Mouse (Mus musculus): ENCODE measurements around the gene Manba. TPM values are rescaled to one million over a fixed set of nuclear protein-coding genes. Genes with fewer than 3 reads are reported as not detected.

The Manba gene
- polyA plus RNA-seq, 1 experiment from 2014 or later: 18.6 TPM

GRCm38 (mm10) chr3:135573051-135573450 is 87.6 kb downstream of the Manba start:
- H3K9ac ChIP-seq (ENCODE audit: low read depth, low read length): no peak overlapping the region

GRCm38 (mm10) chr3:135575126-135575525 is 89.7 kb downstream of the Manba start:
- no peak for TF ChIP-seq CTCF (IDR thresholded peaks at IDR 0.05; ENCODE audit: low read depth)
- H3K27me3 ChIP-seq (replicated peaks; ENCODE audit: control insufficient read depth, insufficient read depth, low read length): no peaks in the 10 kb centered on the region
- H3K9ac ChIP-seq (ENCODE audit: low read depth, low read length): no peak overlapping the region
- WGBS: 64% methylated on average over 3 of the region's 3 CpGs
- H3K9me3 ChIP-seq (ENCODE audit: control insufficient read depth): no peaks in the 10 kb centered on the region
- peaks cover 12% of the 10 kb centered on the region; the same call in 1 of the 2 replicates for H3K36me3 ChIP-seq (ENCODE audit: control insufficient read depth, insufficient read depth)
- ATAC-seq: no peak
- H3K4me1 ChIP-seq (replicated peaks; ENCODE audit: control insufficient read depth, insufficient read depth, low read length): no peaks in the 10 kb centered on the region
- no peak overlapping the region for H3K4me3 ChIP-seq (ENCODE audit: low read depth, low read length)
- no peak overlapping the region for H3K27ac ChIP-seq (ENCODE audit: low read depth, low read length)
- H3K4me2 ChIP-seq (replicated peaks; ENCODE audit: low read depth): no peak overlapping the region

More at GRCm38 (mm10) chr3:135573051-135573450, 87.6 kb downstream of the Manba start:
- Histone ChIP-seq H3K4me3 (ENCODE audit: low read depth, low read length) (no peak overlapping the region), H3K27ac (ENCODE audit: low read depth, low read length) (no peak overlapping the region), H3K27me3 (replicated peaks; ENCODE audit: control insufficient read depth, insufficient read depth, low read length) (no peaks in the 10 kb centered on the region), H3K9me3 (ENCODE audit: control insufficient read depth) (no peaks in the 10 kb centered on the region), H3K4me2 (replicated peaks; ENCODE audit: low read depth) (no peak overlapping the region), H3K4me1 (replicated peaks; ENCODE audit: control insufficient read depth, insufficient read depth, low read length) (no peaks in the 10 kb centered on the region), H3K36me3 (ENCODE audit: control insufficient read depth, insufficient read depth) (peaks cover 12% of the 10 kb centered on the region; the same call in 1 of the 2 replicates)
- TF ChIP-seq CTCF (IDR thresholded peaks at IDR 0.05; ENCODE audit: low read depth): no peak
- 50% methylated on average over 6 of the region's 6 CpGs for WGBS
- ATAC-seq: no peak

- WGBS: 64% methylated on average over 5 of the region's 5 CpGs
- no peak for TF ChIP-seq CTCF (IDR thresholded peaks at IDR 0.05; ENCODE audit: low read depth)
- Histone ChIP-seq H3K4me1 (replicated peaks; ENCODE audit: control insufficient read depth, insufficient read depth, low read length) (no peaks in the 10 kb centered on the region), H3K4me3 (ENCODE audit: low read depth, low read length) (no peak overlapping the region), H3K27me3 (replicated peaks; ENCODE audit: control insufficient read depth, insufficient read depth, low read length) (no peaks in the 10 kb centered on the region), H3K9ac (ENCODE audit: low read depth, low read length) (no peak overlapping the region), H3K4me2 (replicated peaks; ENCODE audit: low read depth) (no peak overlapping the region), H3K9me3 (ENCODE audit: control insufficient read depth) (no peaks in the 10 kb centered on the region), H3K36me3 (ENCODE audit: control insufficient read depth, insufficient read depth) (no peaks in the 10 kb centered on the region), H3K27ac (ENCODE audit: low read depth, low read length) (no peak overlapping the region)
- no peak for ATAC-seq
Measured at GRCm38 (mm10) chr3:135578588-135579140, 93.3 kb downstream of the Manba start.

- H3K9ac ChIP-seq (ENCODE audit: low read depth, low read length): no peak overlapping the region
- no peak overlapping the region for H3K4me2 ChIP-seq (replicated peaks; ENCODE audit: low read depth)
- 42% methylated on average over 4 of the region's 4 CpGs for WGBS
- H3K36me3 ChIP-seq (ENCODE audit: control insufficient read depth, insufficient read depth): peaks cover 4% of the 10 kb centered on the region; the same call in 1 of the 2 replicates
- no peak for TF ChIP-seq CTCF (IDR thresholded peaks at IDR 0.05; ENCODE audit: low read depth)
- H3K27me3 ChIP-seq (replicated peaks; ENCODE audit: control insufficient read depth, insufficient read depth, low read length): no peaks in the 10 kb centered on the region
- no peak for ATAC-seq
- no peak overlapping the region for H3K27ac ChIP-seq (ENCODE audit: low read depth, low read length)
- H3K9me3 ChIP-seq (ENCODE audit: control insufficient read depth): no peaks in the 10 kb centered on the region
- H3K4me3 ChIP-seq (ENCODE audit: low read depth, low read length): no peak overlapping the region
- H3K4me1 ChIP-seq (replicated peaks; ENCODE audit: control insufficient read depth, insufficient read depth, low read length): no peaks in the 10 kb centered on the region
Measured at GRCm38 (mm10) chr3:135579179-135579578, 93.8 kb downstream of the Manba start.

- TF ChIP-seq CTCF (IDR thresholded peaks at IDR 0.05; ENCODE audit: low read depth): no peak
- H3K9me3 ChIP-seq (ENCODE audit: control insufficient read depth): no peaks in the 10 kb centered on the region
- H3K27me3 ChIP-seq (replicated peaks; ENCODE audit: control insufficient read depth, insufficient read depth, low read length): no peaks in the 10 kb centered on the region
- peaks cover 14% of the 10 kb centered on the region; the same call in 1 of the 2 replicates for H3K36me3 ChIP-seq (ENCODE audit: control insufficient read depth, insufficient read depth)
- H3K9ac ChIP-seq (ENCODE audit: low read depth, low read length): no peak overlapping the region
- 70% methylated on average over 21 of the region's 21 CpGs for WGBS
- no peak overlapping the region for H3K27ac ChIP-seq (ENCODE audit: low read depth, low read length)
- H3K4me3 ChIP-seq (ENCODE audit: low read depth, low read length): no peak overlapping the region
- ATAC-seq: 0 out of 2 replicates have a peak, but pooled peaks have one; percentile 46
- H3K4me1 ChIP-seq (replicated peaks; ENCODE audit: control insufficient read depth, insufficient read depth, low read length): no peaks in the 10 kb centered on the region
- no peak overlapping the region for H3K4me2 ChIP-seq (replicated peaks; ENCODE audit: low read depth)
Measured at GRCm38 (mm10) chr3:135580439-135581275, 95.2 kb downstream of the Manba start.

GRCm38 (mm10) chr3:135581606-135582117 is 96.3 kb downstream of the Manba start:
- 38% methylated on average over 10 of the region's 10 CpGs for WGBS
- H3K27me3 ChIP-seq (replicated peaks; ENCODE audit: control insufficient read depth, insufficient read depth, low read length): no peaks in the 10 kb centered on the region
- H3K9ac ChIP-seq (ENCODE audit: low read depth, low read length): no peak overlapping the region
- no peak overlapping the region for H3K4me3 ChIP-seq (ENCODE audit: low read depth, low read length)
- H3K27ac ChIP-seq (ENCODE audit: low read depth, low read length): no peak overlapping the region
- H3K9me3 ChIP-seq (ENCODE audit: control insufficient read depth): no peaks in the 10 kb centered on the region
- H3K36me3 ChIP-seq (ENCODE audit: control insufficient read depth, insufficient read depth): peaks cover 21% of the 10 kb centered on the region
- ATAC-seq: no peak
- H3K4me2 ChIP-seq (replicated peaks; ENCODE audit: low read depth): no peak overlapping the region
- H3K4me1 ChIP-seq (replicated peaks; ENCODE audit: control insufficient read depth, insufficient read depth, low read length): no peaks in the 10 kb centered on the region
- TF ChIP-seq CTCF (IDR thresholded peaks at IDR 0.05; ENCODE audit: low read depth): peak; percentile 82
